Mouse (Mus musculus) cerebellum, adult 2 months (tissue): ENCODE measurements around the gene Mctp1.

Source experiments
- CTCF ChIP-seq: fragments of 200-500 bp; IDR thresholded peaks from 2 replicates; pipeline ENCODE4 v1.5.1; 2011; ENCODE audit warnings: low read depth, mild to moderate bottlenecking, control low read depth, low read length, moderate library complexity, borderline replicate concordance; ENCODE audit not compliant: insufficient read depth
- POLR2A ChIP-seq: fragments of 200-500 bp; IDR thresholded peaks from 2 replicates; pipeline ENCODE4 v1.6.1; 2011; ENCODE audit warnings: low read length, control low read depth, borderline replicate concordance; ENCODE audit not compliant: insufficient read depth

GRCm38 (mm10) chr13:77002628-77003027 lies 618.3 kb downstream of the Mctp1 start:
- TF ChIP-seq CTCF, result no peak
- no peak for TF ChIP-seq POLR2A
